Mouse (Mus musculus) cerebellum, adult 9-11 months (tissue): Measurements from ENCODE around the gene Rpl10-ps3.

ENCODE experiments used
- DNase-seq: peaks from one replicate; pipeline ENCODE4 v3.0.0; 2022

The Rpl10-ps3 gene

DNA sequence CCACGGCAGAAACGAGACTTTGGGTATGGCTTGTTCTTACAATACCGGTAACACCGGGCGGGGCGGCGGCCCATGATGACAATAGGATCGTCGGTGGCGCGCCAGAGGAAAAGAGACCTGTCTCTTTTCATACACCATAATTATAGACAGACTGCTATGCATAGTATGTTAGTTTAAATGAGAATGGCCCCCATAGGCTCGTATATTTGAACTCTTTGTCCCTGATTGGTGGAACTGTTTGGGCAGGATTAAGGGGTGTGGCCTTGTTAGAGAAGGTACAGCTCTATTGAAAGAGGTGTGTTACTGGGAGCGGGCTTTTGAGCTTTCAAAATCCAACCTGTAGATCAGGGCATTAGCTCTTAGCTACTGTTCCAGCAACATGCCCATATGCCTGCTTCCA is at the start of gene Rpl10-ps3:
TSS of gene Rpl10-ps3 (minus strand) at position 101 of the 400 bp plus-strand sequence.
- DNase-seq, result no peak

DNA sequence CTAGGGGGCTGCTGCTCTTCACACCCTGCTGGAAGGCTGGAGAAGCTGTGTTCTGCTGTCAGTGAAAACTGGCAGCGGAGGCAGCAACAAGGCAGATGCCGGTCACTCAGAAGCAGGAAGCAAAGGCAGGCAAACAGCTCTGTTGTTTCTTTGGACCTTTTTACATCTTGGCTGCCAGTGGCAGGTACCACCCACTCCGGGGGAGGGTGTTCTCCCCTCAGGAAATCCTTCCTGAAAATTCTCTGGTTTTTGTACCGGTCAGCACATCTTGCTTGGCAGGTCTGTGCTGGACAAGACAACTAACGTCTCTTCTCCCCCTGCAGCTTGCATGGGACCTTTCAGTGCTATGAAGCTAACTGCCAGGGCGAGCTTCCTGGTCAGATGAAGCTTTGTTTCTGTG is 30.8 kb upstream of the Rpl10-ps3 start:
- DNase-seq, result no peak

GRCm38 (mm10) chr9:50374666-50375065 is 29.9 kb upstream of the Rpl10-ps3 start:
- no peak for DNase-seq

- DNase-seq, result no peak
These were observed 24.0 kb upstream of the Rpl10-ps3 start for GRCm38 (mm10) chr9:50368551-50369297.

DNA sequence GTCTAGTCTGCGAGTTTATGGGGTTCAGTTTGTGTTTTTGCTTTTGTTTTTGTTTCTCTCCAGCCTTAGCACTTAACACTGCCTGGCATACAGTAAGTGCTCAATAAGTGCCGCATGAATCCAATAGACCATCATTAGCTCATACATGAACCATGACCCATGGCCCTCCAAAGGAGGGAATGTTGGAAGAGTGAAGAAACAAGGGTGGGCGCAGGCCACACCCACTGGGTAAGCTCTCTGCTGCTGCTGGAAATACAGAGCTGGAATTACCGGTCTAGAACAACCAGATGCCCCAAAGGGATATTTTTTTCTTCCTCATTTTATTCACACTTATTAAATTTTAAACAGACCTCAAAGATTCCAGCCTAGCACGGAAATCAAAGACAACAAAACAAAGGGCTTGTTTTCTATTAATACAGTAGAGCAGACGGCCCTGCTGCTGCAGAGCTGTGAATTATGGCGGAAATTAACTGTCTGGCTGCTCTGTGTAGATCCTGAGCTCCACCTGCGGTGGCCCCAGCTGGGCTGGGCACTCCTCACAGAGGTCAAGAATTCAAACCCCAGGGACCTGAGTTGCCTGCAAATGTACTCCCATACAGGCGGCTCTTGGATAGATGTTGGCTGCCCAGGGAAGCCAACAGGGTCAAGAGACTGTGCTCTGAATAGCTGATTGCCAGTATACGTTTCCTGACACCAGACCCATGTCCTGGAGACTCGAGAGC is 20.5 kb upstream of the Rpl10-ps3 start:
- no peak for DNase-seq

DNA sequence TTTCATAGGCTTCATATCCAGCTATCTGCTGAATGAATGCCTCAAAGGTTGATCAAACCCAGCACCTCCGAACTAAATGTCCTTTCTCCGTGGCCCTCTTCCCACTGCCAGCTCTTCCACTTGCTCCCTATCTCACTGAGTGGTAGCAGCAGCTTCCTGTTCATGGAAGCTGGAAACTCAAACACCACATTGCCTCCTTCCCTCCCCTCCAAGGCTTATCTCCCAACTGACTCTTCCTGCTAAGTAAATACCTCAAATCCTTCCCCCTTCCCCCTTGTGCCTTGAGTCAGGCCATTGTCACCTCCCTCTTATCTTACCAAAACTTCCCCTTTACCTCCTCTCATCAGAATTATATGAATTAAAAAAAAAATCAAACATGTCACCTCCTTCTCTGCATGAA is 19.2 kb upstream of the Rpl10-ps3 start:
- DNase-seq, result no peak

DNA sequence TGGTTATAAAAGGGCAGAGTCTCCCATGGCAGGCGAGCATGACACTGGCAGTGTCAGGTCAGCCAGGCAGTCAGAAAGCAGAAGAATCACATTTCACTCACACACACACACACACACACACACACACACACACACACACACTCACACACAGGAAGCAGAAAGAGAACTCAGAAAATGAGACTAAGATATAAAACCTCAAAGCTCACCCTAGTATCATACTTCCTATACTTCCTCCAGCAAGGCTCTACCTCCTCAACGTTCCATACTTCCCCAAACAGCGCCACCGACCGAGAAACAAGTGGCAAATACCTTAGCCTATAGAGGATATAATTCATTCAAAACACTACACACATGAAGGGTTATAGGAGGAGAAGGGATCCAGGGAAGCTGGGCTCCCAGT is 18.5 kb upstream of the Rpl10-ps3 start:
- DNase-seq, result no peak

GRCm38 (mm10) chr9:50362556-50362955 is 17.8 kb upstream of the Rpl10-ps3 start:
- no peak for DNase-seq

DNA sequence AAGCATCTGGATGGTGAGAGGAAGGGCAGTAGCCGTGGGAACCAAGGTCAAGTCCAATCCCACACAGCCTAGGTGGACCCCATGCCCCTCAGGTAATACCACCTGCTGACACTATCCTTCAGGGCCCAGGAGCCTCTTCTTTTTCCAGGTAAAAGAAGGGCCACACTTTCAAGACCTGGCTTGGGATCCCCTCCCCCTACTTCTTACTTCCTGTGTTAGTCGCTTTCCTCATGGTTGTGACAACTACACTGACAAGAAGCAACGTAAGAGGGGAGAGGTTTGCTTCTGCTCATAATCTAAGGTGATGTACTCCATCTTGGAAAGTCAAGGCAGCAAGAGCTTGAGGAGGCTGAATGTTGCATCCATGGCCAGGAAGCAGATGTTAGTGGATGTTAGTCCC is 15.6 kb upstream of the Rpl10-ps3 start:
- no peak for DNase-seq

DNA sequence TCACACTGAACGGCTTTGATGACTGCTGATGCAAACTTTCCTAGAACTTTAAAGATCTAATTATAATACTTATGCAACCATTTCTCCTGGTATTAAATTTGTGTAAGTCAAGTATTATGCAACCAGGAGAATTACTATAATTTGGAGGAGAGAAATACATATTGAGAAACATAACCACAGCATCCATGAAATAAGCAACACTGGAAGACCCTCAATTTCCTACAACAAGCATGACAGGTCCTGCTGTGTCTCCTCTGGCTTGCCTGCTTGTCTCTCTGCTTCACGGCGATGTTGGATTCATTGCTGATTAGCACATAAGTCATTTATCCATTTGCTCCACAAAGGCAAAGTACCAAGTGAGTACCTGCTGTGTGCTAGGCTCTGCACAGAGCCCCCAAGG is 12.6 kb upstream of the Rpl10-ps3 start:
- no peak for DNase-seq

DNA sequence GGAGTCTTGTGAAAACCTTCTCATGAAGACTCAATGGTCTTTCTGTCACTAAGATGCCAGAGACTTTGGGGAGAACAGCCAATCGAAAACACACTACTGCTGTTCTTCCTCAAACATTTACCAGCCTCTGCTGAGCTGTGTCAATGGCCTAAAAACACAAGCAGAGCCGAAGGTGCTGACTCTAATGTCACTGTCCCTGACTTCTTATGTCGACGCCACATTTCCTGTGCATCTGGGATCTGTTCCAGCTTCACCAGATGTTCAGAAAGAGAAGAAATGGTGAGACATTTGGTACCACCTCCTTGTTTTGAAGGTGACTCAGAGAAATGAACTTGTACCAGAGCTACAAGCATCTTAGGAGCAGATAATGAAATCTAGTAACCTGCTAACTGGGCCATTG is 7.0 kb upstream of the Rpl10-ps3 start:
- no peak for DNase-seq

- DNase-seq, result no peak
These were observed 5.8 kb upstream of the Rpl10-ps3 start for GRCm38 (mm10) chr9:50350571-50350970.

GRCm38 (mm10) chr9:50349156-50349555 is 4.4 kb upstream of the Rpl10-ps3 start:
- DNase-seq, result no peak

DNA sequence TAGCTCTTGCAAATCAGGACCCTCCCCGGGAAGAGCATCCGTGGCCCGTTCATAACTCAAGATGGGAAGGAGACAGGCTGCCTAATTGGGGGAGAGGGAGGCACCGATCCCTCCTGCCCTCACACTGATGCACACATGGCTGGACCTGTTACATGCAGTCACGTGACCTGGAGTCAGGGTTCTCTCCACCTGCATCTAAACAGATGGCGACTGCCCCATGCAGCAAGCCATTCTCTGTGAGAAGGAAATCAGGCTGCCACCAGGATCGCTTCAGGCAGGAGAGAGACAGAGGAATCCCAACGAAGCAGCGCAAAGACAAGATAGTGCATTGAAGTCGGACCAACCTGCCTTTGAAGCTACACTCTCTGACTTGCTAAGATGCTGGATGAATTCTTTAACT is 3.5 kb upstream of the Rpl10-ps3 start:
- DNase-seq, result peak; percentile 42

DNA sequence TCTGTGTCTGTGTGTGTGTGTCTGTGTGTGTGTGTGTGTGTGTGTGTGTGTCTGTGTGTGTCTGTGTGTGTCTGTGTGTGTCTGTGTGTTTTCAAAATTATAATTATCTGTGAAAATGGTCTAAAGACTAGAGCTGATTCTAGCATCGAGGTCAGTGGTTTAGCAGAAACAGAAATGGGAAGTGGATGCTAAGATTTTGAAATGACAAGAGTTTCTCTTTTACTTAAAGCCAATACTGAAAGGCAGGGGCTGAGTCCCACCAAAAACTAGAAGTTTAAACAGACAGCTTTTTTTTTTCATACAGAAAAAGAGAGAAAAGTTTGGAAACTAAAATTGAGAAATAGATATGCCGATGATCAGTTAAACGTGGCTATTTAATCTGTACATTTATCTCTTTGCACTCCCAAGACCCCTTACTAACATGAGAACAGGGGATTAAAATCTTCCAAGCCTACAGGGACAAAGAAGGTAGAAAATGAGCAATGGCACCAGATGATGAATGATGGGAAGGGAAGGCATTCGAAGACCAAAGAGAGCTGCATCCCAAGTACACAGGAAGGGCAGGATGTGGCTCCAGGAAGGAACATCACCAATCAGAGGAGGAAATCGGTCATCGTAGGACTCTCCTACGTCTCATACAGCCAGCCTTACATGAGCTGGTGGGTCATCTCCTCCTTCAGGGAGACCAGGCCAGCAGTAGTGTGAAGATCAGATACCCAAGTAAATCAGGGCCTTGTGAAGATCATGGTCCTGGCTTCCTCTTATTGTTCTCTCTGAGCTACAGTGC is 9.0 kb downstream of the Rpl10-ps3 start:
- no peak for DNase-seq

DNA sequence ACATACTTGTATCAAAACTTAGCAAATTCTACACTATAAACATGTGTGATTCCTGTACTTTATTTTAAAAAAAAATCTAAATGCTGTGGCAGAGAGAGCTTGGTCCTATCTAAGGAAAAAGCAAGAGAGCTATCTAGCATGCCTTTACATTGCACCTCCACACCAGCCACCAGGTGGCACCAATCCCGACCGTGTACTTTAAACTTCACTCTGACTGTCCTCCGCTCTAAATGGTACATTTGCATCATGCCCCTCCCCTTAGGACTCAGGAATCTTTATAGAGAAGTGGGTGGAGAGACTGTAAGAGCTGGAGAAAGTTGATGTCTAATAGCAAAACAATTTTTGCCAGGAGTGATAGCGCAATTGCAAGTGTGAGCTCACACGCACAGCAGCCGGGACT is 11.4 kb downstream of the Rpl10-ps3 start:
- DNase-seq, result no peak

DNA sequence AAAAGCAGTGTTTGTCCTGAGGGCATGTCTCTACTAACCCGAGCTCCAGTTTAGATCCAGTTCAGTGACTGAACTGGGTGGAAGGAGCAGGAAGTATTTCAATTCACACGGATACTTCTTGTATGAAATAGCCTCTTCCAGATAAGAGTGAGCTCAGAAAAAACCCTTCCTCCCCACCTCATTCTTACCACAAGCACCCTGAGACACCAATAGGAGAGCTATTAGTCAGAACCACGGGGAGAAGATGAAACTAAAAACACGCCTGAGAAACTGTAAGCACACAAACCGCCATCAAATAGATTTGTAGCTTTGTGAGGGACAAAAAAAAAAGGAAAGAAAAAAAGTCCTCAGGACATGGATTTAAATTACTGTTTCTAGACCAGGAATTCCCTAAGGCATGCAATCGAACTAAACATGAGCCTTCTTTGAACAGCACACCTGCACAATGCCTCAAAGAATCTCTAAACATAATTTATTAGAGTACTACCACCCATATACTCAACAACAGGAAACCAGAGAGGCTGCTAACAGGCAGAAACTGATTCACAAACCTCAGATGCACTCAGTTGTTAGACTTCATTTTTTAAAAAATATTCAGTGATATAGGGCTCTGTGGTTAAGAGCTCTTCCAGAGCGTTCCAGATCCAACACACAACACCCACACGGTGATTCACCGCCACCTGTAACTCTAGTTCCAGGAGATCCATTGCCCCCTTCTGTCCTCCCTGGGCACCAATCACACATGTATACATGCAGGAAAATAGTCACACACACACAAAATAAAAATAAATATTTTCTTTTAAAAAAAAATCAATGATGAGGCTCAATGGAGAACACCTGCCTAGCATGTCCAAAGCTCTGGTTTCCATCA is 20.2 kb downstream of the Rpl10-ps3 start:
- DNase-seq, result no peak

GRCm38 (mm10) chr9:50320729-50321128 is 24.0 kb downstream of the Rpl10-ps3 start:
- no peak for DNase-seq

DNA sequence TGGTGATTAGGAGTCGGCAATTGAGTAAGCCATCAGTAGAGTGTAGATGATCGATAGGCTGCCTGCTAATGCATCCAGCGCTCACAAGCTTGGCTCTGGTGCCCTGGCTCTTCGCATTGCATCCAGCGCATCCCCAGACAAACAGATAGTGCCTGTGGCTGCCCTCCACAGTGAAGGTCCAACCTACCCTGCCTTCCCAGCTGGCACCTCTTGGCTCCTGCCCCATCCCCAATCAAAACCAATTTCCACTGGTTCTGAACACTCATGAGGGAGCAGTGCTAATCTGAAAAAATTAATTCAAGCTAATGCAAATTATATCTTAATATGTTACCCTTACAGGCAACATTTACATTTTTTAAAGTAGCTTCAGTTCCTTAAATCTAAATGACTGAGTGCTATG is 25.3 kb downstream of the Rpl10-ps3 start:
- DNase-seq, result no peak

DNA sequence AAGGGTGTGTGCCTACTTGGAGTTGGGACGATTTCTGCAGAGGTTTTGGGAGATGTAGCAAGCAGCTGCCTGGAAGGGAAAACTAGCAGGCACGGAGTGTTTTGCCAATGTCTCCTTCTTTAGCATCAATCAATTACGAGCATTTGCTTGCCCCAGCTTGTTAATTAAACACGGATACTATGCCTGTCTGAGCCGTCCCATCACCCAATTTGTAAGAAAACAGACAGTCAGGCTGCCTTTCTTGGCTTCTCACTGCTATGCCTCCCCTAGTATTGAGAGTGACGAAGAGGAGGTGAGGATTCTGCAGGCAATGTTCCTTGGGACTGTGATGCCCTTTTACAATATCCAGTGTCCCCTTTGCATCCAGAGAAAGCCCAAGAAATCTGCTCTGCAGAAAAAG is 27.5 kb downstream of the Rpl10-ps3 start:
- no peak for DNase-seq

GRCm38 (mm10) chr9:50315650-50316049 is 29.1 kb downstream of the Rpl10-ps3 start:
- no peak for DNase-seq

GRCm38 (mm10) chr9:50311036-50311545 is 33.7 kb downstream of the Rpl10-ps3 start:
- no peak for DNase-seq
